Mouse (Mus musculus) thymus, adult 2 months (tissue): ENCODE results near the gene Pnmal1. TPM values are rescaled to one million over a fixed set of nuclear protein-coding genes. Genes with fewer than 3 reads are reported as not detected.

Experiments used
- DNase-seq: peaks from one replicate; pipeline ENCODE4 v3.0.0; 2021
- H3K27ac ChIP-seq: fragments of 200-500 bp; 2 replicates; pipeline ENCODE4 v1.5.1; 2012; ENCODE audit warnings: low read length, control low read depth; ENCODE audit not compliant: control insufficient read depth, insufficient read depth
- H3K27me3 ChIP-seq: fragments of 200-500 bp; 2 replicates; pipeline ENCODE4 v1.6.1; 2012; ENCODE audit warnings: mild to moderate bottlenecking, low read length, moderate library complexity, mixed read lengths; ENCODE audit not compliant: control insufficient read depth, insufficient read depth
- H3K36me3 ChIP-seq: fragments of 200-500 bp; 2 replicates; pipeline ENCODE4 v1.6.1; 2012; ENCODE audit warnings: mild to moderate bottlenecking, low read length, moderate library complexity; ENCODE audit not compliant: control insufficient read depth, insufficient read depth
- H3K4me1 ChIP-seq: fragments of 200-500 bp; replicated peaks from 2 replicates; pipeline ENCODE4 v1.6.1; 2012; ENCODE audit warnings: low read length; ENCODE audit not compliant: control insufficient read depth, insufficient read depth
- H3K4me3 ChIP-seq: fragments of 200-500 bp; 2 replicates; pipeline ENCODE4 v1.5.1; 2012; ENCODE audit warnings: mild to moderate bottlenecking, low read length, control low read depth, moderate library complexity; ENCODE audit not compliant: control insufficient read depth, insufficient read depth
- CTCF ChIP-seq: fragments of 200-500 bp; IDR thresholded peaks from 2 replicates; pipeline ENCODE4 v1.5.1; 2012; ENCODE audit warnings: mild to moderate bottlenecking, control low read depth, low read length, moderate library complexity, borderline replicate concordance; ENCODE audit not compliant: control insufficient read depth, poor library complexity, insufficient read depth; ENCODE audit errors: extremely low read depth
- POLR2A ChIP-seq: fragments of 200-500 bp; IDR thresholded peaks from 2 replicates; pipeline ENCODE4 v1.6.1; 2012; ENCODE audit warnings: mild to moderate bottlenecking, low read length, control low read depth, moderate library complexity; ENCODE audit not compliant: control insufficient read depth, poor library complexity, insufficient read depth; ENCODE audit errors: extremely low read depth
- WGBS: fragments of 180-500 bp; shearing (Covaris S2); methylation state at CpG from one replicate; pipeline ENCODE4 v1.1.7; 2018; 5-methylcytosine and 5-hydroxymethylcytosine counted together
- polyA plus RNA-seq: library from polyadenylated mRNA; depleted of rRNA; stranded (reverse); fragments of >200 nt; gene quantifications from 2 replicates; pipeline ENCODE4 v1.2.3, GENCODE M21; 2012

The Pnmal1 gene
- polyA plus RNA-seq, 1 experiment = not detected

DNA sequence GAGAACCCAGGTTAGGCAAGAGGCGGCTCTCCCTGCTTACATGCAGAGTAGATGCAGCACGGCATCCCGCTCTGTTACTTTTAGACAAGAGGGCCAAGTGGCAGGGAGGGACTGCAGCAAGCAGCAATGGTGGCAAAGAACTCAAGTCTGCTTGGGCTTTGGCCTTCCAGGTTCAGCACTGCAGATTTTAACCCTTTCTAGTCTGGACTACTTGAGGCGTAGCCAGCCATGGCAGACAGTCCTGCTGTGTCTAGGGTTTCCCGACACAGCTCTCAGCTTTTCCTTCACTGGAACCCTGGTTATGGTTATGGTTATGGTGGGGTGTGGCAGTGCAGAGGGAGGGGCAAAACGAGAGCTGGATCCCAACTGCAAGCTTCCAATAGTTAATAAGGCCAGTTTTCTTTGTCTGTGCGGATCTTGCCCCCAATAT is 39.3 kb upstream of the Pnmal1 start:
- no peak for TF ChIP-seq CTCF
- no peak for TF ChIP-seq POLR2A
- peaks cover 27% of the 10 kb centered on the region for H3K36me3 ChIP-seq
- DNase-seq = no peak
- 92% methylated on average over 7 of the region's 7 CpGs for WGBS
- H3K27ac ChIP-seq = no peak overlapping the region
- H3K4me3 ChIP-seq = no peak overlapping the region
- H3K4me1 ChIP-seq = peaks cover 18% of the 10 kb centered on the region
- H3K27me3 ChIP-seq = no peaks in the 10 kb centered on the region

GRCm38 (mm10) chr7:16920818-16921791 is 38.4 kb upstream of the Pnmal1 start:
- no peak for DNase-seq
- H3K36me3 ChIP-seq = peaks cover 20% of the 10 kb centered on the region
- peaks cover 18% of the 10 kb centered on the region for H3K4me1 ChIP-seq
- no peak overlapping the region for H3K4me3 ChIP-seq
- 91% methylated on average over 21 of the region's 21 CpGs for WGBS
- H3K27me3 ChIP-seq = no peaks in the 10 kb centered on the region
- H3K27ac ChIP-seq = no peak overlapping the region
- TF ChIP-seq CTCF (no peak), POLR2A (no peak)

GRCm38 (mm10) chr7:16921881-16922335 is 37.6 kb upstream of the Pnmal1 start:
- no peak overlapping the region for H3K27ac ChIP-seq
- H3K27me3 ChIP-seq = no peaks in the 10 kb centered on the region
- H3K4me3 ChIP-seq = no peak overlapping the region
- peaks cover 18% of the 10 kb centered on the region for H3K4me1 ChIP-seq
- 43% methylated on average over 6 of the region's 6 CpGs for WGBS
- DNase-seq = no peak
- no peak for TF ChIP-seq CTCF
- TF ChIP-seq POLR2A = no peak
- peaks cover 13% of the 10 kb centered on the region for H3K36me3 ChIP-seq

- H3K27me3 ChIP-seq = no peaks in the 10 kb centered on the region
- peak; percentile 40 for DNase-seq
- no peak for TF ChIP-seq POLR2A
- TF ChIP-seq CTCF = no peak
- H3K27ac ChIP-seq = peak overlapping the region; percentile 82; the same call in 1 of the 2 replicates
- 38% methylated on average over 10 of the region's 10 CpGs for WGBS
- peaks cover 18% of the 10 kb centered on the region for H3K4me1 ChIP-seq
- peaks cover 7% of the 10 kb centered on the region for H3K36me3 ChIP-seq
- peak overlapping the region; percentile 79 for H3K4me3 ChIP-seq
Observed at GRCm38 (mm10) chr7:16922360-16922973, 37.0 kb upstream of the Pnmal1 start.

DNA sequence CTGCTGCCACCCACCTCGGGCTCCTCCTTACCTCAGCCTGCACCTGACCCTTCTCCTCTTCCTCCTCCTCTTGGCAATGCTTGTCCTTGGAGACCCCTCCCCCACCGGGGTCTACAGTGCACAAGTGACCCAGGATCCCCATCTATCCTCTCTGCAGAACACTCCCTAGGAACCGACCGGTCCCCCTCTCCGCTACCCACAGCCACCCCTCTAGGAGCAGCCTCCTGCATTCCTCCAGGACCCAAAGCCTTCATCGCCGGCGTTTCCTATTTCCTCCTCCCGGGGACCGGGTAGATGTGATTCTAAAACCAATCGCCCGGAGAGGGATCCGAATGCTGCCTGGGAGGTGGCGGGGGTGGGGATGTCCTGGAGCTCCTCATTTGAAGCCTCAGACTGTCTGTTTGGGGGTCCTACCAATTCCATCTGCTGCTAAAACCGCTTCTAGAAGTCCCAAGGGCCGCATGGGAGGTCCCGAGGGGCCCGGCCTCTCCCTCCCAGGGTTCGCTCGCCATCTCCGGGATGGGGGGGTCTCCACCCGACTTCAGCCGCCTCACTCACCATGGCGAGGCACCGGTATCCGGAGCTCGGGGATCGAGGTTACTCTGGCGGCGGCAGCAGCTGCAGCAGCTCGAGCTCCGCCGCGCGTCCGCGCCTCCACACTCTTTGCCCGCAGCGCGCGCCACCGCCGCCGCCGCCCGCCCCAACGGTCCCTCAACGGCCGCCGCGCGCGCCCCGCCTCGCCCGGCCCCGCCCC is 36.0 kb upstream of the Pnmal1 start:
- Histone ChIP-seq H3K4me1 (peaks cover 18% of the 10 kb centered on the region), H3K36me3 (0 out of 2 replicates have a peak, but pooled peaks cover 4% of the 10 kb centered on the region), H3K27me3 (no peaks in the 10 kb centered on the region), H3K4me3 (peak overlapping the region; percentile 79), H3K27ac (peak overlapping the region; percentile 82)
- TF ChIP-seq CTCF (no peak), POLR2A (peak; percentile 69; the same call in 1 of the 2 replicates)
- 1% methylated on average over 54 of the region's 57 CpGs for WGBS
- peak; percentile 60 for DNase-seq
